Mouse (Mus musculus) activated CD4-positive, CD25-positive, alpha-beta regulatory T cell (primary cell): ENCODE measurements around the gene Fbln2. TPM values are rescaled to one million over a fixed set of nuclear protein-coding genes. Genes with fewer than 3 reads are reported as not detected.

Experiments
- polyA plus RNA-seq, 2 experiments: library from polyadenylated mRNA; unstranded; fragments of 100-300 nt; shearing (Covaris generic); gene quantifications; one replicate each; pipeline ENCODE4 v1.2.1; 2017

Fbln2 gene
- polyA plus RNA-seq = under 1 TPM; 0.49 TPM

GRCm38 (mm10) chr6:91212155-91212554, at the start of gene Fbln2:
TSS of gene Fbln2 (plus strand) at chr6:91212455.

Other genes with a start within 250 kb of the Fbln2 start
- gene Iqsec1, start 223.8 kb upstream of the Fbln2 start, polyA plus RNA-seq = 1 to 10 TPM; 7.2 to 8.1 TPM
- 100 to 1,000 TPM; 153 to 228 TPM for gene Nup210, start 95.6 kb upstream of the Fbln2 start, polyA plus RNA-seq
- under 1 TPM; 0.34 to 0.58 TPM for gene Hdac11, start 55.8 kb upstream of the Fbln2 start, polyA plus RNA-seq
- under 1 TPM in 1 of 2 experiments, not detected in 1; 0.57 TPM for gene Wnt7a, start 198.9 kb downstream of the Fbln2 start, polyA plus RNA-seq